ENCODE assay signal across 16 mouse cellular contexts in the genomic region with DNA sequence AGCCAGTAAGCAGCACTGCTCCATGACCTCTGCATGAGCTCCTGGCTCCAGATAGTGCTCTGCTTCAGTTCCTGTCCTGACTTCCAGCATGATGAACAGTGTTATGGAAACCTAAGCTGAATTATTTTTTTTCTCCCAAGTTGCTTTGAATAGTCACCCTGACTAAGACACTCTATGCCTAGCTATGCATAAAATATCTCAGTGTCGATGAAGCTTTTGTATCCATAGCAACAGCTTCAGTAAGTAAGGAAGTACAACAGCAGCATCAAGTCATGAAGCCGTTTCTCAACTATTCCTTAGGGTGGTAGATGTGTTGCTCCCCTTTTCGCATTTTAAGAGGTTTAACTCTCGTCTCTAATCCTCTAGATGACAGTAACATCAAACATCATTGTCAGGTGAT.
"Had no signal": no experiment of that assay in that cellular context is flagged by ENCODE, and none has a peak within 500 bp of the region (broad histone marks: within the 10 kb centered on the region; RNA-seq: fewer than 3 reads in every experiment).

No protein-coding gene starts in this region.

- H3K4me3 ChIP-seq: limb, embryonic 10.5 days; liver, embryonic 15.5 days; neural tube, embryonic 13.5 days had no signal

- H3K9me3 ChIP-seq: limb, embryonic 10.5 days; liver, embryonic 15.5 days; neural tube, embryonic 13.5 days had no signal

- H3K4me2 ChIP-seq: liver, embryonic 11.5 days; liver, embryonic 15.5 days; neural tube, embryonic 13.5 days had no signal

- H3K9ac ChIP-seq: liver, embryonic 15.5 days; neural tube, embryonic 13.5 days had no signal

- H3K27ac ChIP-seq: kidney, postnatal 0 days; limb, embryonic 10.5 days; liver, embryonic 15.5 days; neural tube, embryonic 13.5 days had no signal

- H3K36me3 ChIP-seq: limb, embryonic 10.5 days; liver, embryonic 15.5 days; neural tube, embryonic 13.5 days had no signal

- DNase-seq: kidney, adult 11 months; kidney, adult 9 months; kidney, postnatal 36 days; lung, adult 2 months; lung, postnatal 36 days; retina, postnatal 1 day; right cerebral cortex, postnatal 4 days; spleen, adult 18-20 months; thymus, adult 2 months; thymus, postnatal 25 days had no signal

- H3K27me3 ChIP-seq: liver, embryonic 15.5 days; neural tube, embryonic 13.5 days had no signal

- H3K4me1 ChIP-seq: limb, embryonic 10.5 days; liver, embryonic 15.5 days; neural tube, embryonic 13.5 days had no signal

- ATAC-seq: lung, postnatal 0 days had no signal
